Mouse (Mus musculus): ENCODE data around the gene Zfp740.

- TF ChIP-seq EP300 (IDR thresholded peaks at IDR 0.05; ENCODE audit: low read depth) (no peak), CTCF (IDR thresholded peaks at IDR 0.05; ENCODE audit: low read depth) (no peak)
These were observed 37.5 kb upstream of the Zfp740 start for GRCm38 (mm10) chr15:102165468-102166100.

Data from liver, postnatal 0 days (tissue).